Mouse (Mus musculus) CH12.LX (cell line): ENCODE data around the gene Ppp1r16b.

Experiments used
- CTCF ChIP-seq, 2 experiments: IDR thresholded peaks in 1 of 2; conservative IDR thresholded peaks in 1 of 2; 2 replicates each; pipeline ENCODE4 v1.5.1; 2011 to 2012; ENCODE audit warnings: low read depth in 2 of 2, low read length in 2 of 2, improper control_type of control experiment in 1 of 2, inconsistent platforms in 1 of 2, mild to moderate bottlenecking in 1 of 2, moderate library complexity in 1 of 2
- MXI1 ChIP-seq: IDR thresholded peaks from 2 replicates; pipeline ENCODE4 v1.6.1; 2011; ENCODE audit warnings: mild to moderate bottlenecking, low read depth, low read length, improper control_type of control experiment
- NELFE ChIP-seq: IDR thresholded peaks from 2 replicates; pipeline ENCODE4 v1.6.1; 2011; ENCODE audit warnings: low read depth, low read length, improper control_type of control experiment
- ZMIZ1 ChIP-seq: IDR thresholded peaks from 2 replicates; pipeline ENCODE4 v1.6.1; 2012; ENCODE audit warnings: low read depth, mild to moderate bottlenecking, inconsistent platforms, low read length, improper control_type of control experiment

GRCm38 (mm10) chr2:158800788-158801187 lies 135.6 kb downstream of the Ppp1r16b start:
- no peak for TF ChIP-seq CTCF (conservative IDR thresholded peaks at IDR 0.05 in 1 of 2, IDR thresholded peaks at IDR 0.05 in 1 of 2; ENCODE audit: low read depth in 2 of 2, low read length in 2 of 2)
- no peak for TF ChIP-seq NELFE
- no peak for TF ChIP-seq MXI1
- TF ChIP-seq ZMIZ1 = no peak
